Comparison of ENCODE assay signal across 16 mouse cellular contexts in the genomic region with DNA sequence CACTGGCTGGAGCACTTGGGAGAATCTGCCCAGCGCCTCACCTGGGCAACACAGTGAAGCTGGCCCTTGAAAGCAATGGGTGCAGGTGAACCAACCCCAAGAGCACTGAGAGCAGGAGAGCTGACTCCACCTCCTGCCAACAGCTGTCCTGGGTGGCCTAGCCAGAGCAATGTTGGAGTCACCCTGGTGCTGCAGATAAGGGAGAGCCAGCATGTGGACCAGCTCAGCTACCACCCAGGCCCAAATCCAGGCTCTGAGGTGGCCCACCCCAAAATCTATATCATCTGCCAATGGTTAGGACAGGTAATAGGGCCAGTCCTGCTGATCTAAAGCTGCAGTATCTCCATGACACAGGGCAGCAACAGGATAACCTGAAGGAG.
DNase-seq lines count a peak whose midpoint lies in the region; ATAC-seq and TF ChIP-seq lines count a peak whose summit lies in the region.
"Had no signal": no experiment of that assay in that cellular context is flagged by ENCODE, and none has a peak within 500 bp of the region (broad histone marks: within the 10 kb centered on the region; RNA-seq: fewer than 3 reads in every experiment).

No protein-coding gene starts in this region.

- peak; percentile 81 for DNase-seq in heart, adult 11 months
- no peak for DNase-seq in hindbrain, embryonic 10.5 days (ENCODE audit: low spot score)
- DNase-seq in testis, postnatal 14 days (ENCODE audit: low spot score), result no peak
- no peak for DNase-seq in stomach, postnatal 0 days (ENCODE audit: low spot score)
- DNase-seq in adrenal gland, postnatal 10 days, result no peak
- DNase-seq: adrenal gland, postnatal 14 days; cerebellum, adult 11-12 months; cerebellum, adult 9-10 months; cerebellum, postnatal 25 days; gastrocnemius, adult 2 months; gastrocnemius, postnatal 25 days had no signal

- ATAC-seq in heart, embryonic 11.5 days (replicated peaks; ENCODE audit: insufficient number of reproducible peaks, low FRiP score, low TSS enrichment), result no peak
- ATAC-seq in hindbrain, embryonic 13.5 days (ENCODE audit: low FRiP score), result no peak
- 0 out of 2 replicates have a peak, but pooled peaks have one; percentile 21 for ATAC-seq in stomach, postnatal 0 days (ENCODE audit: low FRiP score, low TSS enrichment)

- WGBS in heart, embryonic 11.5 days (ENCODE audit: insufficient replicate concordance), result 94% methylated on average over 1 of the region's 1 CpGs
- 92% methylated on average over 1 of the region's 1 CpGs for WGBS in hindbrain, embryonic 10.5 days
- WGBS in hindbrain, embryonic 13.5 days, result 64% methylated on average over 1 of the region's 1 CpGs
- 71% methylated on average over 1 of the region's 1 CpGs for WGBS in stomach, postnatal 0 days

- H3K4me1 ChIP-seq in heart, embryonic 11.5 days (ENCODE audit: control insufficient read depth, insufficient read depth, low read length), result no peaks in the 10 kb centered on the region
- H3K4me1 ChIP-seq in hindbrain, embryonic 10.5 days (replicated peaks), result peaks cover 3% of the 10 kb centered on the region
- H3K4me1 ChIP-seq in hindbrain, embryonic 13.5 days (replicated peaks), result no peaks in the 10 kb centered on the region; the same call in 1 of the 2 replicates
- H3K4me1 ChIP-seq in testis, adult 2 months (ENCODE audit: control insufficient read depth, insufficient read depth, low read length), result no peaks in the 10 kb centered on the region
- no peaks in the 10 kb centered on the region for H3K4me1 ChIP-seq in stomach, postnatal 0 days (replicated peaks; ENCODE audit: control insufficient read depth, insufficient read depth)
- H3K4me1 ChIP-seq: embryonic facial prominence, embryonic 12.5 days; forebrain, embryonic 12.5 days had no signal

- no peak overlapping the region for H3K9ac ChIP-seq in heart, embryonic 11.5 days (ENCODE audit: low read depth, low read length)
- no peak overlapping the region for H3K9ac ChIP-seq in hindbrain, embryonic 13.5 days
- no peak overlapping the region for H3K9ac ChIP-seq in stomach, postnatal 0 days (ENCODE audit: low read length)
- H3K9ac ChIP-seq: embryonic facial prominence, embryonic 12.5 days; forebrain, embryonic 12.5 days had no signal

- no peaks in the 10 kb centered on the region for H3K9me3 ChIP-seq in heart, embryonic 11.5 days (replicated peaks; ENCODE audit: control insufficient read depth, low read length)
- no peaks in the 10 kb centered on the region for H3K9me3 ChIP-seq in hindbrain, embryonic 10.5 days
- no peaks in the 10 kb centered on the region for H3K9me3 ChIP-seq in hindbrain, embryonic 13.5 days
- no peaks in the 10 kb centered on the region for H3K9me3 ChIP-seq in stomach, postnatal 0 days (ENCODE audit: control insufficient read depth, low read length)
- H3K9me3 ChIP-seq: embryonic facial prominence, embryonic 12.5 days; forebrain, embryonic 12.5 days had no signal

- H3K27ac ChIP-seq in heart, embryonic 11.5 days (ENCODE audit: low read depth, low read length), result no peak overlapping the region
- peak overlapping the region; percentile 50; the same call in 1 of the 2 replicates for H3K27ac ChIP-seq in hindbrain, embryonic 10.5 days
- H3K27ac ChIP-seq in hindbrain, embryonic 13.5 days, result no peak overlapping the region
- peak overlapping the region; percentile 15; the same call in 1 of the 2 replicates for H3K27ac ChIP-seq in testis, adult 2 months (ENCODE audit: control insufficient read depth, insufficient read depth, low read depth, low read length)
- no peak overlapping the region for H3K27ac ChIP-seq in stomach, postnatal 0 days (replicated peaks)
- H3K27ac ChIP-seq: embryonic facial prominence, embryonic 12.5 days; forebrain, embryonic 12.5 days; gastrocnemius, adult 2 months had no signal

- no peak for TF ChIP-seq CTCF in testis, adult 2 months (IDR thresholded peaks at IDR 0.05; ENCODE audit: control insufficient read depth, insufficient read depth, insufficient replicate concordance, low read depth, low read length)
- TF ChIP-seq CTCF in stomach, postnatal 0 days (IDR thresholded peaks at IDR 0.05; ENCODE audit: low read depth), result no peak

- no peak for TF ChIP-seq POLR2A in testis, adult 2 months (IDR thresholded peaks at IDR 0.05; ENCODE audit: control insufficient read depth, low read depth, low read length)

- TF ChIP-seq EP300 in stomach, postnatal 0 days (optimal IDR thresholded peaks at IDR 0.05), result no peak

- no peak overlapping the region for H3K4me2 ChIP-seq in heart, embryonic 11.5 days
- no peak overlapping the region for H3K4me2 ChIP-seq in hindbrain, embryonic 13.5 days
- H3K4me2 ChIP-seq in stomach, postnatal 0 days (replicated peaks; ENCODE audit: low read depth), result no peak overlapping the region
- H3K4me2 ChIP-seq: embryonic facial prominence, embryonic 12.5 days; forebrain, embryonic 12.5 days had no signal

- H3K4me3 ChIP-seq in heart, embryonic 11.5 days (ENCODE audit: low read depth, low read length), result no peak overlapping the region
- no peak overlapping the region for H3K4me3 ChIP-seq in hindbrain, embryonic 10.5 days
- no peak overlapping the region for H3K4me3 ChIP-seq in hindbrain, embryonic 13.5 days
- H3K4me3 ChIP-seq in testis, adult 2 months (ENCODE audit: control insufficient read depth, low read depth, low read length), result no peak overlapping the region
- H3K4me3 ChIP-seq in stomach, postnatal 0 days (ENCODE audit: low read depth, low read length), result no peak overlapping the region
- H3K4me3 ChIP-seq: embryonic facial prominence, embryonic 12.5 days; forebrain, embryonic 12.5 days; gastrocnemius, adult 2 months had no signal

- H3K27me3 ChIP-seq in heart, embryonic 11.5 days (ENCODE audit: control insufficient read depth, insufficient read depth, low read length), result no peaks in the 10 kb centered on the region
- no peaks in the 10 kb centered on the region for H3K27me3 ChIP-seq in hindbrain, embryonic 10.5 days (ENCODE audit: insufficient read depth, poor library complexity, severe bottlenecking)
- H3K27me3 ChIP-seq in hindbrain, embryonic 13.5 days, result no peaks in the 10 kb centered on the region
- no peaks in the 10 kb centered on the region for H3K27me3 ChIP-seq in testis, adult 2 months (ENCODE audit: control insufficient read depth, insufficient read depth, low read length)
- no peaks in the 10 kb centered on the region for H3K27me3 ChIP-seq in stomach, postnatal 0 days (ENCODE audit: control insufficient read depth, insufficient read depth, low read length)
- H3K27me3 ChIP-seq: embryonic facial prominence, embryonic 12.5 days; forebrain, embryonic 12.5 days had no signal

- no peaks in the 10 kb centered on the region for H3K36me3 ChIP-seq in heart, embryonic 11.5 days (ENCODE audit: control insufficient read depth, insufficient read depth, low read length)
- no peaks in the 10 kb centered on the region for H3K36me3 ChIP-seq in hindbrain, embryonic 10.5 days
- no peaks in the 10 kb centered on the region for H3K36me3 ChIP-seq in hindbrain, embryonic 13.5 days
- no peaks in the 10 kb centered on the region for H3K36me3 ChIP-seq in testis, adult 2 months (ENCODE audit: control insufficient read depth, insufficient read depth, low read length)
- H3K36me3 ChIP-seq in stomach, postnatal 0 days (ENCODE audit: control insufficient read depth, insufficient read depth, low read length), result no peaks in the 10 kb centered on the region
- H3K36me3 ChIP-seq: embryonic facial prominence, embryonic 12.5 days; forebrain, embryonic 12.5 days had no signal

Comparison
In these comparisons a context has a peak if more than half of its experiments do, and no peak if none do; other contexts are left out.
1. H3K27ac ChIP-seq: peak in hindbrain, embryonic 10.5 days (single experiment) and testis, adult 2 months (single experiment); none in heart, embryonic 11.5 days (single experiment), hindbrain, embryonic 13.5 days (single experiment) and stomach, postnatal 0 days (single experiment).